Mouse (Mus musculus) WW6 (cell line): ENCODE data around the gene Lrrn2.

ENCODE experiments used
- DNase-seq: peaks from one replicate; pipeline ENCODE4 v3.0.0-alpha.2; 2013; ENCODE audit warnings: low read depth, low spot score

Lrrn2 gene

DNA sequence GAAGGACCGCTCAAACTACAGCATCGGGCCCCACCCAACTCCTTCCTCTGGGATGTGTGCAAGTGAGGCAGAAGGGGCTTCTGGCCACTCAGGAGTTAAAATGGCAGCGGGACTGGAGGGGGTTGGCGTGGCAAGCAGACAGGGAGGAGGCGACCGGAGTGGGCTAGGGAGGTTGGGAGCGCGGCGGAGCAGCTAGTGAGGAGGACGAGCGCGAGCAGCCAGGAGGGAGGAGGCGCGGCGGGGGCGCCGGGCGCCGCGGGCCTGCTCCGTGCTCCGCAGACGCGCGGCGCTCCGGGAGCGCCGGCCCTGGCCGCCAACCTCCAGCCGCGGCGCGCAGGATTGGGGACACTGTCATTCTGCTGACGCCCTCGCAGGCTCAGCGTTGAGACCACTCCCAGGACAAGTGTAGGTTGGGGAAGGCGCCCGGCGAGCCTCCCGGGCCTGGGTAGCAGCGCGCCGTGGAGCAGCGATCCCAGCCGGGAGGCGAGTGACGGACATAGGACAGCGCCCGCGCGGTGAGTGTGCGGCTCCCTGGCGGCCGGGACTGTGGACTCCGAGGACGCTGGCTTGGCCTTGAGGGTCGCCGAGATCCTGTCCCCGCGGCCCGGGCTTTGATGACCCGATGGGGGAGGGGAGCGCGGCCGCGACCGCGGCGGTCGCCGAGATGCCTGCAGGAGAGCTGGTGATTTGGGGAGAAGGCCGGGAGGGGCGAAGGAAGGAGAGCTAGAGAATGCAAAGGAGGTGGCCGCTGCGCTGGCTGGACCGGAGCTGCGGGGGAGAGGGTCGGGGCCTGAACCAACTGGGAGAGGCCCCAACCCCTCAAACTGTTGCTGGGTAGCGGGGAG, at the start of gene Lrrn2:
Gene Lrrn2, plus strand, starts transcription at position 113 of the 845 bp plus-strand sequence.
- DNase-seq, result no peak

DNA sequence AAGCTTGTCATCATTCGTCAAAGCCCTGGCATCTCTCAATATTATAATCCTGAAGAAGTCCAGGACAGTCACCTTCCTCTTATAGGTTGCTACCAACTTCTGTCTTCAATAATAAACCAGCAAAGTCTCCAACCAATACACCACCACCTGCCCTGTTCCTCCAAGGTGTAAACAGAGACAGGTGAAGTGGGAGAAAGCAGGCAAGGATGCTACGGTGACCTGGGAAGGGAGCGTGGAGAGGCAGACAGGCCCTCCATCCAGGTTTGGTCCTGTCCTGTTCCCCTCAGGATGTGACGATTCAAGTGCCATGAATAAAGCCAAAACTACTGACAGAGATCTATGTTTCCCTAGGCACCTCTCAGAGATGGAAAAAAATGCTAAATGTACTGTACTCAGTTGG, 48.1 kb upstream of the Lrrn2 start:
- no peak for DNase-seq

DNA sequence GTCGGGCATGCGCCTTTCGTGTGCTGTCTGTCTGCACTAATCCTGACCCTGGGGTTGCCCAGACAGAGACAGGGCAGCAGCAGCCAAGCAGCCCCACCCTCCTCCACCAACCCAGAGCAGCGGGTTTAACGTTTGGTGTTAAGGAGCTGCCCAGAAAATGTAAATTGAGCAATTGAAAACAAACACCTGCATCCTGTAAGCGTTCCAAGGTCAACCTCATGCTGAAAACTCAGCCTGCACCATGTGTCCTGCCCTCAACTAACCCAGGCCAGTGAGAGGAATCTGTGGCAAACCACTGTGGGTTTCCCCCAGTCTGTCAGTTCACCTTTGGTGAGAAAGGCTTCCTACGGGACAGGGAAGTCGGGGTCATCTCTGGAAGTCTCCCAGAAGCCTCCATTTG, 46.0 kb upstream of the Lrrn2 start:
- no peak for DNase-seq

- no peak for DNase-seq
Measured at GRCm38 (mm10) chr1:132836895-132837294, 43.2 kb upstream of the Lrrn2 start.

DNA sequence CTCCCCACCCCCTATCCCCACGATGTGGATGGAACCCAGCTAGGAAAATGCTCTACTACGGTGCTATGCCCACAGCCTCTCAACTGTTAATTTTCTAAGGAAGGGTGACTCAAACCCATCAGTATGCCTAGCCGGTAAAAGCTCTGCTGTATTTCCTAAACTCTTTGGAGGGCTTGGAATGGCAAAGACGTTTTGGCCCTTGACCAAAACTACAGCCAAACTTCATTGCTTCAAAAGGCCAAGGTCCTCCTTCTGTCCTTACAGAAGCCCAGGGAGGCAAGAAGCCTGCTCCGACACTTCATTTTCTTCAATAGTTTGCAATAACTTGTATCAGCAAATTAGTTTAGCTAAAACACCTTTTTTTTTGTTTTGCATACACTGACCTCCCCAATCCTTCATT, 42.4 kb upstream of the Lrrn2 start:
- DNase-seq, result no peak

DNA sequence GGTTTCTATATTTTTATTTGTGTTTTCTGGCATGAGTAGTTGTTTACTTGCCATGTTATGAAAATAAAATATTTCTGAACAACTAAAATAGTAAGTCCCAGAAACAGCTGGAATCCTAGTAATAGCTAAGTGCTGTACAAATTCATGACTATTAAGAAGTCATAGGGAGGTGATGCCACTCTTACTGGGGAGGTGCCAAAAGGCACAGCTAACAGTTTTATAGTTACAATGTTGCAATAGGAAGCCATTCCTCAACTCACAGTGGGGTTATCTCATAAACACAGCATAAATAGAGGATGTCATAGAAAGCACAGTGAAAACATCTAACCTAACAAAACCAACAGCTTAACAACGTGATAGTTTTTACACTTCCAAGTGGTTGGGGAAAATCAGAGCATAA, 41.7 kb upstream of the Lrrn2 start:
- DNase-seq, result no peak

DNA sequence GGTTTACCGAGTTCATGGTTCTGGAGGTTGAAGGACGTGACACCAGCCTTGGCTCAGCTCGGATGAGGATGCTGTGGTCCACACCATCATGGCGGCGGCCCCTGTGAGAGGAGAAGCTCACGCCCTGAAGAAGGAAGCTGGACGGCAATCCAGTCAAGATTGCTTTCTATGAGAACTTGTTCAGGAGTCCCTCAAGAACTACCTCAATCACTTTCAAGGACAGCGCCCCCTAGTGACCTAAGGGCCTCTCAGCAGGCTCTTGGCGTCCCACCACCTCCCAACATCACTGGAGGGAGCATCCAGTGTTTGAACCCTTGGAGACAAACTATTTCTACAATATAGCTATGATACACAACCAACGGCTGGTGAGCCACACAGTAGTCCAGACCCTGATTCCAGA, 36.5 kb upstream of the Lrrn2 start:
- DNase-seq, result no peak

DNA sequence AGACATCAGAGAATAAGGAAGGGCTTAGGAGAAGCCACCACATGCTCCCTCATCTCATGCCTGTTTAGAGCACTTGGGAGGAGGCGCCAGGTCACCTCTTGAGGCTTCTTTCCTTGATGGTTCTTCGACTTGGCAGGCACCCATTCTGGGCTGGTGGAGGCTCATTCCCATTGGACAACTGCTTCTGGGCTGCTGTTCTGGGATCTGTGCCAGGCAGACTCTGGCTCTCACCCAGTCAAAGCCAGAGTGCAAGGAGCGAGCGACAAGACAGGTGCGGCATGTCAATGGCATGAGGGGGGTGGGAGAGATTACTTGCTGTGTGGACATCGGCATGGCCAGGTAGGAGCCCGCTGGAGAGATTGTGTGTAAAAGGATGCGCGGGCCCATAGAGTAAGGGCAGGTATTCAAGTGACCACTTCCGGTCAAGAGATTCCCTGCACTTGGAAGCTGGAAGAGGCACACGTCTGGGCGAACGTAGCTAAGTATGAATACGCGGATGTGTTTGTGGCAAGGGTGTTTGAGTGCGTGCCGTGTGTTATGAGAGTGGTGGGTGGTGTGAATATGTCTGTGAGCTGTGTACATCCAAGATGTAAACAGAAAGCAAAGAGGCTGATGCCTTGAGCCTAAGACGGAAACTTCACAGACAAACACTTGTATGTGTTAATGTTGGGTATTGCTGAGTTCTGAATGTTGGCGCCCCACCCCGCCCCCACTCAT, 35.8 kb upstream of the Lrrn2 start:
- no peak for DNase-seq

DNA sequence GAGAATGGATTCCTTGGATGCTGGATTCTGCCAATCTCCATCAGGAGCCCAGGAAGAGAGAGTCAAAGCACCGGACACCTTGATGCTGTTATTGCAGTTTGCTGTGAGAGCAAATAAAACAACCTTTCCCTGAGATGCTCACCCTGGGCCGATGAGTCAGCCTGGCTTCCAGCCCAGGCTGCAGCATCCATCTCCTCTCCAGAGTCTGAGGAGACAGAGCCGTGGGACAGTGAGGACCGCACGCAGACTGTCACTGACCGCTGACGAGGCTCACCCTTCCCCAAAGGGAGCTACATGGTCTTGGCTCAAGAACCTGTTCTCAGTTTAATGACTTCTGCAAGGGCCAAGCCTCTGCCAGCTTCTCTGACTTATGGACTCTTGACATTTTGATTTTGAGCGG, 34.3 kb upstream of the Lrrn2 start:
- DNase-seq, result no peak

GRCm38 (mm10) chr1:132850809-132851208, 29.3 kb upstream of the Lrrn2 start:
- peak; percentile 63 for DNase-seq

GRCm38 (mm10) chr1:132851296-132851695, 28.8 kb upstream of the Lrrn2 start:
- DNase-seq, result no peak

DNA sequence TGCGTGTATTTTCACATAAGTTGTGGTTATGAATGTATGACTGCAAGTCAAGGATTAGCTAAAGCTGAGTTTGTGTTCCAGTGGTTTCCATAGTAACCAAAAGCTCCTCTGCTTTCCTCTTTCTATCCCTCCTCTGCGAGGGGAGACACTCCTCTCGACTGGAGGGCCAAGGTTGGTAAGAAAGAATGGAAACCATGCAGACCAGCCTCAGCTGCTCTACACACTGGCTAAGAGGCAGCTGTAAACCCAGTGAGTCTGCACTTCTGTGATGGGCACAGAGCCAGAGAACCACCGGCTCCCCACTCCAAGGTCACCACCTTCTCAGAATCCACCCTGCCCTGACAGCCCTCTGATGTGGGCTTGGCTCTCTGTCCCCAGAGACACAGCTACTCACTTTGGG, 28.3 kb upstream of the Lrrn2 start:
- no peak for DNase-seq

- DNase-seq, result no peak
Measured at GRCm38 (mm10) chr1:132853312-132853711, 26.8 kb upstream of the Lrrn2 start.

GRCm38 (mm10) chr1:132858516-132859383, 21.3 kb upstream of the Lrrn2 start:
- no peak for DNase-seq

DNA sequence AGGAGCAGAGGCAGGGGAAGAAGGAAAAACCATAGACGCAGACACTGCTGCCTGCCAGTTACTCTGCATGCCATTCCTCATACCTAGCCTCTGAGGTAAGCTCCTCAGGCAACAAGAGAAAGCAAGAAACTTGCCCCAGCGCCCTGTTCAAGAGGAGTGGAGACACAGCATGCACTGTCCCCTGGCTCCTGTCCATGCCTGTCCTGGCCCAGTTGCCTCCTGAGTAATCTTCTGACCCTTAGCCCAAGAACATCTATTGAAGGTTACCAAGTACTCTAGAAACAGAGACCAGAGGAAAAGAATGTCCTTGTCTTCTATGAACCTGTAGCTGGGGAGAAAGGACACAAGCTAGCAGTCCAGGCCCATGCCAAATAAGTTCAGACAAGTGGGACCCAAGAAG, 15.9 kb upstream of the Lrrn2 start:
- no peak for DNase-seq

GRCm38 (mm10) chr1:132865585-132865984, 14.5 kb upstream of the Lrrn2 start:
- DNase-seq, result no peak

GRCm38 (mm10) chr1:132870327-132870726, 9.7 kb upstream of the Lrrn2 start:
- no peak for DNase-seq

- peak; percentile 67 for DNase-seq
Measured at GRCm38 (mm10) chr1:132878951-132879610, 992 bp upstream of the Lrrn2 start.

- DNase-seq, result no peak
Measured at GRCm38 (mm10) chr1:132879801-132880160, 292 bp upstream of the Lrrn2 start.

GRCm38 (mm10) chr1:132881041-132881761, 1.1 kb downstream of the Lrrn2 start:
- no peak for DNase-seq

DNA sequence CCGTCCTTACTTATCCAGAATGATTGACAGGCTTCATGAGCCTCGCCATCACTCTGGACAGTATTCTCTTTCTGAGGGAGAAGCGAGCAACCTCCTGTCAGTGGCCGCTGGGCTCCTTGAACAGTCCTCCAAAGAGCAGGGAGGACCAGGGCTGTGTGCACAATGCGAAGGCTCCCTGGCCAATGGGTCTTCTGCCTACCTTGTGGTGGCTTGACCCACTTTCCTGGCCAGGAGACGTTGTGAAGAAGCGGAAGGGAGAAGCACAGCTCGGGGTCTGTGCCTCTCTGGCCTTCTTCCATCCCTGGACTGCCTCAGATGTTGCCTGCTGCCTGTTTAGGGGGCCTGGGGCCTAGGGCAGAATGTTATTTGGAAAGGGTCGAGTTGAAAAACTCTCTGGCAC, 1.8 kb downstream of the Lrrn2 start:
- no peak for DNase-seq
